ENCODE assay signal across 32 mouse cellular contexts in the genomic region with DNA sequence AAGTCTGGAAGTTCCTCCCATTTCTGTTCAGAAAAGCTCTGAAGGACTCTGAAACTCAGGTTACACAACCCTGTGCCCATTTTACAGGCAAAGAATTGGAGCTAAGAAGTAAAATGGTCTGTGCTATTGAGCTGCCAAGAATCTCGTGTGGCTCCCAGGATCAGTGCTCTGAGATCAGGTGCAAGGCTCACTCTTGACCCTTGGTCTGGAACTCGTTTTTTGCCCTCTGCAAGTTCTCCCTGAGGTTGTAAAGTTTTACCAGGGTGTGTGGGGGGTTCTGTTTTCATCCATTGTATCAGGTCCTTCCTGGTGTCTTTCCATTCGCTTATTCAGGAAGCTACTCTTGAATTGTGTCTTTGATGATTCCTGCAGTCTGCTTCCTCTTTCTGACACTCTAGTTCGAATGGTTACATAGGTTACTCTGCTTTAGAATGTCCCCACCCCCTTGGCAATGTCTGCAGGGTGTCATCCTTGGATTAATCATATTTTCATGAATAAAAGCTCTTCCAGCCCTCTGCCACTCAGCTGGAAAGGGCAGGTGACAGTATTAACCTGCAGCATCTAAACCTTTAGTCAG. TPM values are rescaled to one million over a fixed set of nuclear protein-coding genes. Genes with fewer than 3 reads are reported as not detected.
DNase-seq lines count a peak whose midpoint lies in the region; ATAC-seq and TF ChIP-seq lines count a peak whose summit lies in the region.
"Had no signal": no experiment of that assay in that cellular context is flagged by ENCODE, and none has a peak within 500 bp of the region (broad histone marks: within the 10 kb centered on the region; RNA-seq: fewer than 3 reads in every experiment).

No protein-coding gene starts in this region.

- peaks cover 3% of the 10 kb centered on the region; the same call in 1 of the 2 replicates for H3K4me1 ChIP-seq in intestine, embryonic 15.5 days (replicated peaks)
- H3K4me1 ChIP-seq in heart, adult 2 months (ENCODE audit: control insufficient read depth, insufficient read depth, low read length) = peaks cover under 1% of the 10 kb centered on the region; the same call in 1 of the 2 replicates
- H3K4me1 ChIP-seq: hindbrain, embryonic 15.5 days had no signal

- H3K79me2 ChIP-seq in heart, adult 2 months (replicated peaks; ENCODE audit: control insufficient read depth, insufficient read depth, low read length) = no peaks in the 10 kb centered on the region

- ATAC-seq in intestine, embryonic 15.5 days = peak; percentile 46
- ATAC-seq: activated CD4-positive, CD25-positive, alpha-beta regulatory T cell, adult 4 months; forebrain, embryonic 13.5 days; midbrain, embryonic 15.5 days had no signal

- H3K36me3 ChIP-seq in intestine, embryonic 15.5 days = no peaks in the 10 kb centered on the region
- H3K36me3 ChIP-seq in splenic B cell, adult 2 months (ENCODE audit: control insufficient read depth, insufficient read depth, low read length, poor library complexity, severe bottlenecking) = no peaks in the 10 kb centered on the region
- H3K36me3 ChIP-seq in heart, adult 2 months (ENCODE audit: control insufficient read depth, insufficient read depth, low read length) = no peaks in the 10 kb centered on the region
- H3K36me3 ChIP-seq: hindbrain, embryonic 15.5 days; liver, embryonic 13.5 days; midbrain, embryonic 10.5 days; midbrain, embryonic 15.5 days; neural tube, embryonic 15.5 days had no signal

- H3K27me3 ChIP-seq in intestine, embryonic 15.5 days (replicated peaks) = no peaks in the 10 kb centered on the region
- no peaks in the 10 kb centered on the region for H3K27me3 ChIP-seq in splenic B cell, adult 2 months (ENCODE audit: control insufficient read depth, insufficient read depth, low read length, poor library complexity, severe bottlenecking)
- no peaks in the 10 kb centered on the region for H3K27me3 ChIP-seq in heart, adult 2 months (ENCODE audit: control insufficient read depth, insufficient read depth, low read length)
- H3K27me3 ChIP-seq: forebrain, embryonic 13.5 days; hindbrain, embryonic 15.5 days; midbrain, embryonic 15.5 days had no signal

- no peak overlapping the region for H3K9ac ChIP-seq in intestine, embryonic 15.5 days
- H3K9ac ChIP-seq in heart, adult 2 months (ENCODE audit: low read depth, low read length) = no peak overlapping the region
- H3K9ac ChIP-seq: forebrain, embryonic 13.5 days; hindbrain, embryonic 15.5 days; liver, embryonic 13.5 days; midbrain, embryonic 15.5 days; neural tube, embryonic 15.5 days had no signal

- H3K9me3 ChIP-seq in intestine, embryonic 15.5 days = no peaks in the 10 kb centered on the region
- H3K9me3 ChIP-seq: forebrain, embryonic 13.5 days; hindbrain, embryonic 15.5 days; liver, embryonic 13.5 days; midbrain, embryonic 10.5 days; midbrain, embryonic 15.5 days; neural tube, embryonic 15.5 days had no signal

- H3K4me3 ChIP-seq in intestine, embryonic 15.5 days (replicated peaks) = no peak overlapping the region
- no peak overlapping the region for H3K4me3 ChIP-seq in heart, adult 2 months
- H3K4me3 ChIP-seq: forebrain, embryonic 13.5 days; hindbrain, embryonic 15.5 days; liver, embryonic 13.5 days; midbrain, embryonic 10.5 days; midbrain, embryonic 15.5 days; neural tube, embryonic 15.5 days had no signal

- peak; percentile 44 to 49 for DNase-seq in kidney, adult 8-10 months
- DNase-seq in kidney, postnatal 4 days = no peak
- peak; percentile 47 for DNase-seq in MEL-GATA-1-ER (ENCODE audit: extremely low read depth, low read depth)
- peak; percentile 4 for DNase-seq in splenic B cell, adult 2 months (ENCODE audit: low read depth, low spot score)
- no peak for DNase-seq in thymus, postnatal 4 days
- no peak for DNase-seq in heart, adult 2 months
- DNase-seq: adrenal gland, adult 2 months; adrenal gland, postnatal 36 days; cerebellum, adult 2 months; cerebellum, postnatal 25 days; gastrocnemius, postnatal 14 days; heart, adult 11 months; heart, postnatal 4 days; layer of hippocampus, postnatal 36 days; left cerebral cortex, postnatal 4 days; liver, embryonic 13.5 days; lung, adult 18-20 months; lung, postnatal 10 days; retina, postnatal 1 day; right cerebral cortex, postnatal 14 days; thymus, adult 2 months; thymus, postnatal 36 days had no signal

- TF ChIP-seq CTCF in heart, adult 2 months (IDR thresholded peaks at IDR 0.05) = no peak

- H3K4me2 ChIP-seq in intestine, embryonic 15.5 days (replicated peaks) = no peak overlapping the region
- H3K4me2 ChIP-seq: forebrain, embryonic 13.5 days; heart, embryonic 11.5 days; hindbrain, embryonic 15.5 days; liver, embryonic 13.5 days; midbrain, embryonic 15.5 days; neural tube, embryonic 15.5 days had no signal

- intact Hi-C loops in heart, adult 2 months (cut with DNase I) = no loop called here

- 34% methylated on average over 4 of the region's 4 CpGs for WGBS in intestine, embryonic 15.5 days
- 32% methylated on average over 4 of the region's 4 CpGs for WGBS in heart, adult 2 months

- TF ChIP-seq EP300 in heart, adult 2 months (IDR thresholded peaks at IDR 0.05; ENCODE audit: insufficient read depth, low read depth, low read length) = no peak

- TF ChIP-seq POLR2A in heart, adult 2 months (IDR thresholded peaks at IDR 0.05; ENCODE audit: insufficient read depth, low read depth, low read length) = no peak

- no peak overlapping the region for H3K27ac ChIP-seq in intestine, embryonic 15.5 days
- H3K27ac ChIP-seq in heart, adult 2 months = no peak overlapping the region
- H3K27ac ChIP-seq: forebrain, embryonic 13.5 days; hindbrain, embryonic 15.5 days; liver, embryonic 13.5 days; macrophage; midbrain, embryonic 10.5 days; midbrain, embryonic 15.5 days; neural tube, embryonic 15.5 days; stomach, postnatal 0 days had no signal

RNA-seq across cellular contexts. Expression of gene Adcy9, which starts 5.4 kb away (rescaled TPM):
- 1.5 and 1.7 TPM in 2 replicates for polyA plus RNA-seq in intestine, embryonic 15.5 days (2015; fragmentation: Nextera tagmentation; extraction: Ambion mirVana)
- 10 to 100 TPM; 22.6 to 26.3 TPM for total RNA-seq in heart, adult 2 months (2021)
- polyA plus RNA-seq in heart, adult 2 months (2012; rRNA removed) = 11.1 and 17.4 TPM in 2 replicates

Comparison
In these comparisons a context has a peak if more than half of its experiments do, and no peak if none do; other contexts are left out.
1. DNase-seq: peak in kidney, adult 8-10 months (2 of 2), MEL-GATA-1-ER (single experiment) and splenic B cell, adult 2 months (single experiment); none in kidney, postnatal 4 days (0 of 2), thymus, postnatal 4 days (single experiment) and heart, adult 2 months (0 of 2).